14 mouse cellular contexts compared by ENCODE assay signal in the genomic region with DNA sequence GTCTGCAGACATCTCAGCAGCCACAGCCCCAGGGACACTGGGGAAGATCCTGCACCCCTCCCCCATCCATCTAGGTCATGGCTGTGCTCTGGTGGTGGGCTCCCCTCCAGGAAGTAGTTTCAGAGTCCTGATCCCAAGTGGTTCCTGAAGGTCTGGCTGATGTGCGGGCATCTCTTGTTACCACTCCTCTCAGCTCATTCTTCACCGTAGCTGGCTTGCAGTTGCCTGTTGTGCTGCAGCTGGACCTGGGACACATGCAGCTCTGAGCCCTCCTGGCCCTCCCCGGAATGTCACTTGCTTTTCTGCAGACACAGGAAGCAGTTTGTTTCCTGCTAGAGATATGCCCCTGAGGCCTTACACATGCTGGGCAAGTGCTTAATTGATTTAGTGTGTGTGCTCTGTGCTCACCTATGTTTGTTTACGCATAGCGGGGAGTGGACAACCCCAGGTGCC.
A peak's percentile ranks its signal among the peaks of the same experiment; 100 is the strongest.
DNase-seq lines count a peak whose midpoint lies in the region; ATAC-seq and TF ChIP-seq lines count a peak whose summit lies in the region.
"Had no signal": no experiment of that assay in that cellular context is flagged by ENCODE, and none has a peak within 500 bp of the region (broad histone marks: within the 10 kb centered on the region; RNA-seq: fewer than 3 reads in every experiment).

No protein-coding gene starts in this region.

- 29% methylated on average over 5 of the region's 5 CpGs for WGBS in lung, postnatal 0 days
- 32% methylated on average over 5 of the region's 5 CpGs for WGBS in embryonic facial prominence, embryonic 14.5 days
- 23% methylated on average over 5 of the region's 5 CpGs for WGBS in liver, embryonic 12.5 days (ENCODE audit: insufficient replicate concordance)
- WGBS in forebrain, embryonic 11.5 days: 65% methylated on average over 5 of the region's 5 CpGs
- 64% methylated on average over 5 of the region's 5 CpGs for WGBS in hindbrain, embryonic 13.5 days

- TF ChIP-seq EP300 in lung, postnatal 0 days (IDR thresholded peaks at IDR 0.05): no peak

- no peaks in the 10 kb centered on the region for H3K4me1 ChIP-seq in lung, postnatal 0 days (ENCODE audit: insufficient read depth, low read depth, low read length)
- H3K4me1 ChIP-seq in embryonic facial prominence, embryonic 14.5 days (ENCODE audit: control insufficient read depth, insufficient read depth, low read length): 0 out of 2 replicates have a peak, but pooled peaks cover 6% of the 10 kb centered on the region
- H3K4me1 ChIP-seq in liver, embryonic 12.5 days: peaks cover 13% of the 10 kb centered on the region
- no peaks in the 10 kb centered on the region for H3K4me1 ChIP-seq in forebrain, embryonic 11.5 days (replicated peaks; ENCODE audit: control insufficient read depth, insufficient read depth, low read length)
- H3K4me1 ChIP-seq in hindbrain, embryonic 13.5 days (replicated peaks): no peaks in the 10 kb centered on the region; the same call in 1 of the 2 replicates

- DNase-seq in lung, postnatal 0 days (ENCODE audit: low spot score): no peak
- DNase-seq in lung, postnatal 10 days: no peak
- no peak for DNase-seq in embryonic facial prominence, embryonic 14.5 days (ENCODE audit: low spot score)
- DNase-seq in thymus, postnatal 36 days: peak; percentile 55 to 57
- DNase-seq in forebrain, embryonic 11.5 days (ENCODE audit: low spot score): no peak
- DNase-seq: adrenal gland, adult 8-10 months; cerebellum, postnatal 36 days; lung, adult 18-20 months; right cerebral cortex, adult 18-20 months had no signal

- ATAC-seq in lung, postnatal 0 days: 0 out of 2 replicates have a peak, but pooled peaks have one; percentile 14
- ATAC-seq in embryonic facial prominence, embryonic 14.5 days (ENCODE audit: low read depth): 0 out of 2 replicates have a peak, but pooled peaks have one; percentile 11
- ATAC-seq in liver, embryonic 12.5 days: 0 out of 2 replicates have a peak, but pooled peaks have one; percentile 30
- no peak for ATAC-seq in forebrain, embryonic 11.5 days (replicated peaks; ENCODE audit: low FRiP score)
- no peak for ATAC-seq in monocyte, adult 5-6 weeks (replicated peaks; ENCODE audit: insufficient number of reproducible peaks, low FRiP score, low TSS enrichment, poor library complexity, severe bottlenecking)
- no peak for ATAC-seq in hindbrain, embryonic 13.5 days (ENCODE audit: low FRiP score)
- ATAC-seq: hindbrain, postnatal 0 days had no signal

- no peak overlapping the region for H3K4me2 ChIP-seq in lung, postnatal 0 days (replicated peaks; ENCODE audit: low read depth, low read length)
- H3K4me2 ChIP-seq in embryonic facial prominence, embryonic 14.5 days (ENCODE audit: low read depth, low read length): no peak overlapping the region
- H3K4me2 ChIP-seq in liver, embryonic 12.5 days: no peak overlapping the region
- no peak overlapping the region for H3K4me2 ChIP-seq in forebrain, embryonic 11.5 days (ENCODE audit: low read depth, low read length, severe bottlenecking)
- H3K4me2 ChIP-seq in hindbrain, embryonic 13.5 days: no peak overlapping the region

- no peak overlapping the region for H3K4me3 ChIP-seq in lung, postnatal 0 days (ENCODE audit: low read depth, low read length)
- H3K4me3 ChIP-seq in embryonic facial prominence, embryonic 14.5 days (ENCODE audit: low read depth, low read length): no peak overlapping the region
- H3K4me3 ChIP-seq in liver, embryonic 12.5 days: no peak overlapping the region
- H3K4me3 ChIP-seq in forebrain, embryonic 11.5 days (ENCODE audit: low read depth, low read length): no peak overlapping the region
- H3K4me3 ChIP-seq in hindbrain, embryonic 13.5 days: no peak overlapping the region
- H3K4me3 ChIP-seq: myocyte had no signal

- TF ChIP-seq CTCF in lung, postnatal 0 days (IDR thresholded peaks at IDR 0.05): no peak

- H3K36me3 ChIP-seq in lung, postnatal 0 days (ENCODE audit: insufficient read depth, low read length): no peaks in the 10 kb centered on the region
- H3K36me3 ChIP-seq in embryonic facial prominence, embryonic 14.5 days (ENCODE audit: control insufficient read depth, insufficient read depth, low read length): no peaks in the 10 kb centered on the region
- no peaks in the 10 kb centered on the region for H3K36me3 ChIP-seq in liver, embryonic 12.5 days
- H3K36me3 ChIP-seq in forebrain, embryonic 11.5 days (ENCODE audit: control insufficient read depth, insufficient read depth, low read length): no peaks in the 10 kb centered on the region
- H3K36me3 ChIP-seq in hindbrain, embryonic 13.5 days: no peaks in the 10 kb centered on the region

- H3K9me3 ChIP-seq in lung, postnatal 0 days (ENCODE audit: low read length): no peaks in the 10 kb centered on the region
- no peaks in the 10 kb centered on the region for H3K9me3 ChIP-seq in embryonic facial prominence, embryonic 14.5 days (ENCODE audit: control insufficient read depth, low read length)
- no peaks in the 10 kb centered on the region for H3K9me3 ChIP-seq in liver, embryonic 12.5 days (replicated peaks)
- H3K9me3 ChIP-seq in forebrain, embryonic 11.5 days (ENCODE audit: control insufficient read depth, low read length): no peaks in the 10 kb centered on the region
- no peaks in the 10 kb centered on the region for H3K9me3 ChIP-seq in hindbrain, embryonic 13.5 days

- no peak overlapping the region for H3K9ac ChIP-seq in lung, postnatal 0 days (replicated peaks; ENCODE audit: low read depth)
- no peak overlapping the region for H3K9ac ChIP-seq in embryonic facial prominence, embryonic 14.5 days (ENCODE audit: low read depth, low read length)
- no peak overlapping the region for H3K9ac ChIP-seq in liver, embryonic 12.5 days
- no peak overlapping the region for H3K9ac ChIP-seq in forebrain, embryonic 11.5 days (ENCODE audit: low read length)
- no peak overlapping the region for H3K9ac ChIP-seq in hindbrain, embryonic 13.5 days

- no peaks in the 10 kb centered on the region for H3K27me3 ChIP-seq in lung, postnatal 0 days (replicated peaks; ENCODE audit: insufficient read depth, low read length)
- no peaks in the 10 kb centered on the region for H3K27me3 ChIP-seq in embryonic facial prominence, embryonic 14.5 days (replicated peaks; ENCODE audit: control insufficient read depth, insufficient read depth, low read length)
- no peaks in the 10 kb centered on the region for H3K27me3 ChIP-seq in liver, embryonic 12.5 days (replicated peaks)
- no peaks in the 10 kb centered on the region for H3K27me3 ChIP-seq in forebrain, embryonic 11.5 days (ENCODE audit: control insufficient read depth, insufficient read depth, low read length)
- no peaks in the 10 kb centered on the region for H3K27me3 ChIP-seq in hindbrain, embryonic 13.5 days

- H3K27ac ChIP-seq in lung, postnatal 0 days (ENCODE audit: low read length): no peak overlapping the region
- H3K27ac ChIP-seq in embryonic facial prominence, embryonic 14.5 days (replicated peaks; ENCODE audit: low read depth, low read length): no peak overlapping the region
- no peak overlapping the region for H3K27ac ChIP-seq in liver, embryonic 12.5 days
- H3K27ac ChIP-seq in forebrain, embryonic 11.5 days (ENCODE audit: low read depth, low read length): no peak overlapping the region
- H3K27ac ChIP-seq in hindbrain, embryonic 13.5 days: no peak overlapping the region
- H3K27ac ChIP-seq: hindbrain, postnatal 0 days had no signal

Comparison
In these comparisons a context has a peak if more than half of its experiments do, and no peak if none do; other contexts are left out.
1. ATAC-seq: peak in lung, postnatal 0 days (single experiment), embryonic facial prominence, embryonic 14.5 days (single experiment) and liver, embryonic 12.5 days (single experiment); none in forebrain, embryonic 11.5 days (single experiment), monocyte, adult 5-6 weeks (single experiment) and hindbrain, embryonic 13.5 days (single experiment).
2. DNase-seq: peak in thymus, postnatal 36 days (2 of 2); none in lung, postnatal 0 days (single experiment), lung, postnatal 10 days (single experiment), embryonic facial prominence, embryonic 14.5 days (single experiment) and forebrain, embryonic 11.5 days (single experiment).